Mouse (Mus musculus) lung, postnatal 0 days (tissue): Measurements from ENCODE around the gene Fam160a1.

Experiments used
- CTCF ChIP-seq: IDR thresholded peaks from 2 replicates; pipeline ENCODE4 v1.5.1; 2016; ENCODE audit warnings: antibody characterized with exemption, mild to moderate bottlenecking
- EP300 ChIP-seq: IDR thresholded peaks from 2 replicates; pipeline ENCODE4 v1.6.1; 2016; ENCODE audit warnings: antibody characterized with exemption, mild to moderate bottlenecking, control low read depth

DNA sequence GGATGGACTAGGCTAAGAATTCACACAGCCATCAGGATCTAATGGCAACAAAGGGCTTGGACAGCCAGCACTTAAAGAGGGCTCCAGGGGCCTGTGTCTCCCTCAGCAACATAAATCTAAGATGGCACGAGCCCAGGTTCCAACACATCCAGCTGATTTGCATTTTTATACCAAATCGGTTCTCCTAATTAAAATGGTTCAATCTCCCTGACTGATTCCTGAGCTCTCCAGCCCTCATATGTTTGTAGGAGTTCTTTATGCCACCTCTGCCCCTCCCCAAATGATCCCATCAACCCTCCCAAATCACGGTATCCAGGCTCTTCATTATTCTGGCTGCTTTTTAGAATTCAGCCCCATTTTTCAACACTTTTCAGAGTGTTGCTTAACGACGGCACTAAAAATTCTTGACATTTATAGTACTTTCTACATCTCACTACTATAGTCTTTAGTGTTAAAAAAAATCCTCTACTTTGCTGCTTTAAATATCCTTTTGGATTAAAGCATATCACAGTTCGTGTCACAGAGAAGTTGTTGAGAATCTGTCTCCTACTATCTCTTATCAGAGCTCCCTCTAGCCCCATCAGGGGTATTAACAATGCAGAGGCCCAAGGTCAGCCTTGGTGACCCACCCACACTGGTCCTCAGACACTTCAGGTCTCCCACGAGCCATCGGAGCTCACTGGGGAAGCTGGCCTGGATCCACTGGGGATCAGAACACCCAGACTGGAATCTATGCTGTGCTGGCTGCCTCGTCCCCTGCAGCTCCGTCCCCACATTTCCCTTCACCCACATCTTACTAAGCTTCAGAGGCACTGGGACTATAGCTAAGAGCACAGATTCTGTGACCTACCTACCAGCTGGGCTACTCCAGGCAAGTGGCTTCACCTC is 154.9 kb downstream of the Fam160a1 start:
- no peak for TF ChIP-seq CTCF
- no peak for TF ChIP-seq EP300
